Mouse (Mus musculus): ENCODE measurements around the gene Stard7.
"Not testable (repeated sequence)": the region's sequence is repeated elsewhere in the genome, so short reads cannot be mapped to it uniquely, and the experiment has no call there.

Gene Stard7

DNA sequence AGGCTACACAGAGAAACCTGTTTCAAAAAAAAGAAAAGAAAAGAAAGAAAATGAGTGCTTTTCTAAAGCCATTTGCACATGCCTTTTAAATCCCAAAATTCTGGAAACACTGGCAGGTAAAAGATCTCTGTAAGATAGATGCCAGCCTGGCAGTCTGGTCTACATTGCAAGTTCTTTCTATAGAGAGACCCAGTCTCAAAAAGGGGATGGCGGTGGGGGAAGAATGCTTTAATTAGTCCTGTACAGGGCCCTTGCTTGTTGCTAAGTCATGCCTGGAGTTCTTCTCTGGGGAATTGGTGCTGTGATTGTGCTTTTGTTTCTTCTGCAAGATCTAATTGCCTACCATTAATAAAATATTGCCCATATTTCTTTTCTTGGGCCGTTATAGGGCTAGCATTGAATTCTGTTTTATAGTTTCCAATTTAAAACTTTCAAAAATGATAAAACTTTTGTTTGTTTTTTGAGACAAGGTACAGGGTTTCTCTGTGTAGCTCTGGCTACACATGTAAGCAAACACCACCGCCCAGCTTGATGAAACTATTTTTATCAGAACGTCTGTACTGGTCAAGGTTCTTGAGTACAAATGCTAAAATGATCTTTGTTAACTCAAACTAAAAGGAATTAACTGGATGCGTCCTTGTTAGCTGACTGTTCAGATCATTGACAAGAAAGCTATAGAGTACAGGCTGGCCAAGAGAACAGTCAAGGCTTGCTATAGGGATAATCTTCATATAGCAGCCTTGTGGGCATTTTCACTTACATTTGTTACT is 5.7 kb downstream of the Stard7 start:
- DNase-seq = no peak

DNA sequence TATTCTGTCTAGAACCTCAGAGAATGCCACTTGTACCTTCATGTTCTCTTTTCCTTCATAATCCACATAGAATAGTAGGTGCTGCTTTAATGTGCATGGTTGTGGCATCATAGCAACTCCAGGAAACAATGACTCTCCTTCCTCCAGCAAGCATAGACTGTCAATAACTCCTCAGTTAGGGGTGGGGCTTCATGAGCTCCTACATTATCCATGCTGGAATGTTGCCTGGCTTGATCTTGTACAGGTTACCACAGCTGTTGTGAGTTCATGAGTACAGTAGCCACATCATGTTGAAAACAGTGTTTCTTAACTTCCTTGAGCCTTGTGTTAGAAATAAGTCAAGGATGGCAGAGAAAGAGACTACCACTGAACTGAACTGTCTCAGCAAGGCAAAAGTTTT is 8.1 kb downstream of the Stard7 start:
- no peak for DNase-seq

DNA sequence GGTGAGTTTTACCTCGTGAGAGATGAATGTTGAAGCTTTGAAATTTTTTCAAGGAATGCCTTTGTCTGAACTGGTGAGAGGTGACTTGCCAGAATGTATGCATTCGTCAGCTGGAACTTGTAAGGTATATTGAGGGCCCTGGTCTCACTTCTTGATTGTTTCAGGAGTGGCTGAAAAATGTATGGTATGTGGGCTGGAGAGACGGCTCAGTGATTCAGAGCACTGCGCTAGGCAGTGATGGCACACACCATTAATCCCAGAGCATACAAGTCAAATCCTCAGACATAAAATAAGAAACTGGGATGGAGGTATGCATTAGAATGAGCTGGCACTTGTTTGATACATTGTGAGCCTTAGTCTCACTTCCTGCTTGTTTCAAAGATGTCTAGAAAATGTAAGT is 22.2 kb downstream of the Stard7 start:
- no peak for DNase-seq

DNA sequence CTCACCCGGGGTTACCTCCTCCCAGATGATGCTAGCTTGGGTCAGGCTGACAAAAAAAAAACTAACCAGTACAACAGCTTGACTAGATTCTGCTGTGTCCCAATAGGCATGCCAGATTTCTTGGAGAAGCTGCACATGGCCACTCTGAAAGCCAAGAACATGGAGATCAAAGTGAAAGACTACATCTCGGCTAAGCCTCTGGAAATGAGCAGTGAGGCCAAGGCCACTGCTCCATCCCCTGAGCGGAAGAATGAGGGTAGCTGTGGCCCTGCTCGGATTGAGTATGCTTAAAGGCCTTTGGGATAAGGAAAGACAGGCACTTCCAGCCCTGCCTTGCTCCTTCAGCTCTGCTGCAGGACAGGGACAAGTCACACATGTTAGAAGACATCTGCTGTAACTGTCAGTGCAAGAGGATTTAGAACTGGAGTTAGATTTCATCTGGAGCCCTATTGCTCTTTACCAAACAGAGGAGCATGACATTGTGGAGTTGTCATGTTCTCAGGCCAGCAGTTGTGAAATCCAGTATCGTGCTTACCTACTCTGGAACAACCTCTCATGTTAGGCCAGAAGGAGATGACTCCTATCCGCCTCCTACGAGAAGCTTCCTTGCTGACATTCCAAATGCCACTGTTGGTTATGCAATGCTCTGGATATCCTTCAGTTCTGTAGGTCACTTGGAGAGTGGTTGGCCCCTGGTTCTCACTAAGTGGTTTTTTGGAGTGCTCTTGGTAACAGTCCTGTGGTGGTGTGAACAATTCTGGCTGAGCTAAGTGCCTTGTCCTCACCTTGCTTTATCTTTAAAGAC is 27.2 kb downstream of the Stard7 start:
- no peak for DNase-seq

DNA sequence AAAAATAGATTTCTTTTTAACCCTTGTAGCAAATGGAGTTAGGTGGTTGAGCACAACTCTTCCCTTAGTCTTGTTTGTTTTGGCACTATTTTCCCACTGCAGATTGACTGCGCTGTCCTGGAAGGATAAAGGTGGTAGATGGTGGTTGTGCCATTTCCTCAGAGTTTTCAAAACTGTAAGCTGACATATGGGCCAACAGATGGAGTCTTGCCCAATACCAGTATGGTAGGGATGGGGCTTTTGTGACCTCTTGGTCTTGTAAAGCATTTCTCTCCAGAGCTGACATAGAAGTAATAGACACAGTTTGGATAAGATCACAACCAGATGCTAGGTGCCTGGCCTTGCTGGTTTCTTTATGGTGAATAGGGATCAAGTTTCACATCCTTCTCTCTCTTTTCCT is 28.0 kb downstream of the Stard7 start:
- DNase-seq = no peak

DNA sequence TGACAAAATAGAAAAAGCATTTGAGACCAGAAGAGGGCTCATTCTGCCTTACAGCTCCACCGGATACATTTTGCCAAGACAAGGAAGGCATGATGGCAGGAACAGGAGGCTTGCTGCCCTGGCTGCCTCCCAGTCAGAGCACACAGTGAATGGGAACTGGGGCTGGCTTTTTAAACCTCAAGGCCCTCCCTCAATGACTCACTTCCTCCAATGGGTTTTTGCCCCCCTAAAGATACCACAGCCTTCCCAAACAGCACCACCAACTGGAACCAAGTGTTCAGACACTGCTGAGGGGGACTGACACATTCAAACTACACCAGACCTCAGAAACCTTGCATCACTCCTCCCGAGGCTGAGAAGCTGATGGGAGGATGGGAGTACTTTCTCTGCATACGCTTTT is 30.7 kb downstream of the Stard7 start:
- no peak for DNase-seq

DNA sequence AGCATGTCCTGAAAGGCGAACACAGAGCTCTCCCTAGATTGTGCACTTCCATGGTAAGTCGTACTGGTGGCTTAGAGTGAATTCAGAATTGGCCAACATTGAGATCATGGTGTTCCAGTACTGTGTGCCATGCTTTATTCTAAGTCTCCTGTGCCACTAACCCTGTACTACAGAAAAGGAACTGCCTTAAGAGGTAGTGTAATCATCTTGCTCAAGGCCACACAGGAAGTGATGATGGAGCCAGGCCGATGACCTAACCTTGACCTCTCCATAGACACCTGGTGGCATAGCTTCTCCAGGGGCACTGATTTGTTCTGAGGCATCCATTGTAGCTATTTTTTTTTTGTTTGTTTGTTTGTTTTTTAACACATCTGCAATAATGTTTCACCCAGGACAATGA is 31.9 kb downstream of the Stard7 start:
- no peak for DNase-seq

DNA sequence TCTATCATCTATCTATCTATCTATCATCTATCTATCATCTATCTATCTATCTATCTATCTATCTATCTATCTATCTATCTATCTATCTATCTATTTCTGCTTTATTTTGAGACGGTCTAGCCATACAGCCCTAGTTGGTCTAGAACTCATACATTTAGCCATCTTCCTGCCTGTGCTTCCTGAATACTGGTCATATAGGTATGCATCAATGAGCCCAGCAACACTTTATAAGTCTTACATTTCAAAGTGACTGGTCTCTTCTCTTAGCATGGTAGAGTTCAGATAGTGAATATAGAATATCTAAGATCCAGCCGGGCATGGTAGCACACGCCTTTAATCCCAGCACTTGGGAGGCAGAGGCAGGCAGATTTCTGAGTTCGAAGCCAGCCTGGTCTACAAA is 34.2 kb downstream of the Stard7 start:
- DNase-seq = not testable (repeated sequence)

DNA sequence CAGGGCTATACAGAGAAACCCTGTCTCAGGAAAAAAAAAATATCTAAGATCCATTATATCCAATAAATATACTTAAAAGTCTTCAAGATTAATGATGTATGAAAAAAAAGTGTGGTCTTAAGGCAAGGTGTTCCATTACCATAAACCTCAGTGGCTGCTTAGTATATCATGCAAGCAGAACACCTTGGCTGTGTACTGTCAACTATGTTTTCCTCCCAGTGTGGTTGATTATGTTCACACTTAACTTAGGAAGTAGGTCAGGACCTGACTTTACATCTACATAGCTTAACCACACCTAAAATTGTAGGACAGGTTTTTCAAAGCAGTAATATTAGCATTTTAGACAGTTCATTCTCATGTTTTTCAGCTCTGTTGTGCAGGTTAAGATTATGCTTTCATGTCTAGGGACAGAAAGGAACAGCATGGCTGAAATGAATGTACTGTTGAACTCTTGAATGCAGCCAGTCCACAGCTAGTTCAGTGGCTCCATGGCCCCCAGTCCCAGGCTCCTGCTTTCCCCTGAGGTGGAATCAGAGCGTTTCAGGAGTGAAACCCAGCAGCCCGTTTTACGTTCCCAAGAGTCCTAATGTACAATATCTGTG is 34.7 kb downstream of the Stard7 start:
- no peak for DNase-seq

DNA sequence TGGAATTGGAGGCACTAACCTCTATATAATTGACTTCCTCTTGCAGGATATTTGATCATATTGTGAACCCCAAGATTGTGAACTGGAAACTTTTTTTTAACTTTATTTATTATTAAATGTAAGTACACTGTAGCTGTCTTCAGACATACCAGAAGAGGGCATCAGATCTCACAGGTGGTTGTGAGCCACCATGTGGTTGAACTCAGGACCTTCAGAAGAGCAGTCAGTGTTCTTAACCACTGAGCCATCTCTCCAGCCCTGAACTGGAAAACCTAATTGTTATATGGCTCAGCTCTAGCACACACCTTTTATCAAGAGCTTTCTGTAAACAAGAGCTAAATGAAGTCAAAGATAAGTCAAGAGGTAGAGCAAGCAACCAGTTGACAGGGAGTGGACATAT is 36.1 kb downstream of the Stard7 start:
- DNase-seq = no peak

DNA sequence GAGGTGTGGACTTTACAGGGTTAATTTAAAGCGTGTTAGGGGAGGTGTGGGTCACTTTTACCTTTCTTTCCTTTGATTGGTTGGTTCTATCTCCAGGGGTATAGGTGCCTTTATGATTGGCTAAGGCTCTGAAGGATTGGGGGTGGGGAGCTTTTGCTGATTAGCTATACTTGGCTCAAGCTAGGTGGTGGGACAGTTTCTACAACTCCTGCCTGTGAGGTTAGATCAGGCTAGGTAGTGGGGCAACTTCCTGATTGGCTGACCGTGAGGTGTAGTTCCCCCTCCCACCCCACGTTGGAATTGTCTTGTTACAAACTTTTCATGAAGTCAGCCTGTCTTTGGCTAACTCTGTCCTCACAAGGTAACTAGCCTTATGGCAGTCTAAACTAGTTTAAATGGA is 37.2 kb downstream of the Stard7 start:
- DNase-seq = no peak

DNA sequence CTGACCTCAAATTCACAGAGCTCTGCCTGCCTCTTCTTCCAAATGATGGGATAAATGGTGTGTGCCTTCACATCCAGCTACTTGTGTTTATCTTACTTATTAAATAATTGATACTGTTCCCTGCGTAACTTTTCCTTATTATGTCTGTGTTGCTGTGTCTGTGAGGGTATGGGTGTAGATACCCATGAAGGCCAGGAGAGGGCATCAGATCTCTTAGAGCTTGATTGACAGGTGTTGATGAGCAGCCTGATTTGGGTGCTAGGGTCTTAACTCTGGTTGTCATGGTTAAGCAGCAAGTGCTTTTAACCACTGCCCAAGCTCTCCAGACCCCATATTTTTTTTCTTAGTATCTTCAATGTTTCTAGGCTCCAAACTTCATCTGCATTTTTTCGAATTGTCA is 38.6 kb downstream of the Stard7 start:
- no peak for DNase-seq

DNA sequence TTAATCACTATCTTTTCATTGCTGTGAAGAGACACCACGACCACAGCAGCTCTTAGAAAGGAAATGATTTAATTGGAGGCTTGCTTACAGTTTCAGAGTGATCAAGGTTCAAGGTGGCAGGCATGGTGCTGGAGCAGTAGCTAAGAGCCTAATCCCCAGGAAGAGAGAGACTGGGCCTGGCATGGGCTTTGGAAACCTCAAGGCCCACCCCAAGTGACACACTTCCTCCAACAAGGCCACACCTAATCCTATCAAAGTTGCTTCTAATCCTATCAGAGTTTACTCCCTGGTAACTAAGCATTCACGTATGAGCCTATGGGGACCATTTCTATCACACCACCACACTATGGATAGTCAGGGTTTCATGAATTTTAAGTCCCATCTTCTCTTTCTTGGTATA is 40.2 kb downstream of the Stard7 start:
- no peak for DNase-seq

DNA sequence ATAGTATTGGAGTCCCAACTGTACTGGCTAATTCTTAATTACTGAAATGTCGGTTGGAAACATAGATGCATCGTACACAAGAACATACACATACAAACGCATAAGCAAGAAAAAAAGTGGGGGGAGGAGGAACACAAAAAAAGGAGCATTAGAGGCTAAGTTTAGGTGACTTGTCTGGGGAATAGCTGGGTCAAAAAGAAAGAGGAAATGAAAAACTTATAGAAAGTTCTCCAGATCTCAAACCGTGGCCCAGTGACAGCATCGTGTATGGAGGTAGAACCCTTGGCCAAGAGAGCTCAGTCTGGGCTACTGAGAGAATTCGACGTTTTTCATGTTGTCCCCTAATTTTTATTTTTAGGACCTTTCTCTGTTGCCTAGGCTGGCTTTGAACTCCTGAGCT is 40.7 kb downstream of the Stard7 start:
- no peak for DNase-seq

DNA sequence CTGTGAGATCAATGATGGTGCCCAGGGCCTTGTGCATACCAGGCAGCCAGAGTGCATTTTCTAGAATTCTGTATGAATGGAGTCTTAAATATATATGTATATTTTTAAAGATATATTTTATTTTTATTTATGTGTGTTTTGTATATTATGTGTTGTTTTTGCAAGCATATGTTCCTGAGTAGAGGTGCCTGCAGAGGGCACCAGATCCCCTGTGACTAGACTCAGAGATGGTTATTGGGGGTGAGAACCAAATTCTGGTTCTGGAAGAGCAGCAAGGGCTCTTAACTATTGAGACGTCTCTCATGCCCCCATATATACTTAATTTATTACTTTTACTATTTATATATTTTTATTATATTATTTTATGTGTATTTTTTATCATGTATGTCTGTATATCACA is 41.2 kb downstream of the Stard7 start:
- DNase-seq = no peak

DNA sequence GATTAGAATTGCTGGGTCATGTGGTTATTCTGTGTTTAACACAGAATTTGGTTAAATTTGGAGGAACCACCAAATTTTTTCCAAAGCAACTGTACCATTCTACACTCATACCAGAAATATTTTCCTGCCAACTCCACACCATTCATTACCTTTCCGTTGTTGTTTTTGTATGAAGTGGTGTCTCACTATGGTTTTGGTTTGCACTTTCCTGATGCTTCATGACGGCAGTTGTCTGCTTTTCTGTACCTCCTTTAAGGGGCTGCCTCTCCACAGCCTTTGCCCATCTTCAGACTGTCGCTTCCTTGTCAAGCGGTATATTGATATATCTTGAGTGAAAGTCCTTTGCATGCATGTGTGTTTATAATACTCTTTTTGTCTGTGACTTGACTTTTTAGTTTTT is 42.8 kb downstream of the Stard7 start:
- no peak for DNase-seq

DNA sequence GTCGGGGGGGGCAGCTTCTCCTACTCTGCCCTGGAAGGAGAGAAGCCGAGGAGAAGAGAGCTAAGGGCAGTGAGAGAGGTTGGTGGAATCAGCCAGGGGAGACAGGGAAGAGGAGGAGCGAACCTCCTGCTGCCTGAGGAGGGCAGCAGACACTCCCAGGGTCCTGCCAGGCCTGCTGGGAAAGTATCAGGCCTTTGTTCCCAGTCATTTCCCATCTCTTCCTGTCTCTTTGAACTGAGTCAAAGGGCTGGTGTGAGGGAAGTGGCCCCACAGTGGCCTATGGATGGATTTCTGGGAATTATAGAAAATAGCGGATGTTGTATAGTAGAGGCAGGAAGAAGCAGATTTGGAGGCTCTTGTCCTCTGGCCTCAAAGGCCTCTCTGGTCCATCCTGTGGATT is 43.9 kb downstream of the Stard7 start:
- DNase-seq = no peak

DNA sequence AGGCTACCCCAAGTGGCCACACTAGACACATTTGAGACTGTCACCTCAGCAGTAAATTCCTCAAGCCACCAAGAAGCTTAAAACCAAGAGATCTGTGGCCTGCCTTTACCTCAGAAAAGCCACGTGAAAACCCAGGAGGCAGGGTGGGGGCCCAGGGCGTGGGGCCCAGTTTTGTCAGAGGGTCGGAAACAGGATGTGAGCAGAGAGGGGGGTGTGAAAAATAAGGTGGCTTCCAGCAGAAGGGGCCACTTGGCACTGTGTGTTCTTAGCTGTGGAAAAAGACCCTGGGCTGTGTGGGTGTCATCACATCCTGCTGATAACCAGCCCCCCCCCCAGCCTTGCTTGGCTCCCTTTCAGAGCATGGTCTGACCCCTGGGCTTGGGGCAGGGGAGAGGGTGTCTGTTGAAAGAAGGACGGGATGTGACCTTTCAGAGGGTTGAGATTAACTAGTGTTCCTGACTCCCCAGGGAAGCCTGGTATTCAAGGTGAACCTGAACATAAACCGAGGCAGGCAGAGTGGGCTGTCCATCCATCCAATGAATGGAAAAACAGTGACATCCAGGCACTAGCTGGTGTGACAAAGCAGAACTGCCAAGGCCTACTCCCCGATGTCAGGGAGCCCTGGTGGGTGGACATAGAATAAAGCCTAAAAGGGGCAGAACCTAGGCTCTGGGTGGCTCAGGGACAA is 44.6 kb downstream of the Stard7 start:
- no peak for DNase-seq

DNA sequence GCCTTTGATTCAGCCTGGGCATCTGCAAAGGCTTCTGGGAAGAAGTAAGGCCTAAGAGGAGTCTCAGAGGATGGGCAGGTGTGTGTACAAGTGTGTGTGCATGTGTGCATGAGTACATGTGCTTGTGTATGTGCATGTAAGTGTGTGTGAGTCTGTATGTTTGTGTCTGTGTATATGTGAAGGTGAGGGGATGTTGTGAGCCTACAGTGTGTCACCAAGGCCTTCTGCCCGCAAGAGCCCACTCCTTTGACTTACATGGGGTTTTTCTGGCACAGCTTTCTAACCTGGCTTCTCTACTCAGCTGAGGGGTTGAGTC is 45.1 kb downstream of the Stard7 start:
- DNase-seq = no peak

DNA sequence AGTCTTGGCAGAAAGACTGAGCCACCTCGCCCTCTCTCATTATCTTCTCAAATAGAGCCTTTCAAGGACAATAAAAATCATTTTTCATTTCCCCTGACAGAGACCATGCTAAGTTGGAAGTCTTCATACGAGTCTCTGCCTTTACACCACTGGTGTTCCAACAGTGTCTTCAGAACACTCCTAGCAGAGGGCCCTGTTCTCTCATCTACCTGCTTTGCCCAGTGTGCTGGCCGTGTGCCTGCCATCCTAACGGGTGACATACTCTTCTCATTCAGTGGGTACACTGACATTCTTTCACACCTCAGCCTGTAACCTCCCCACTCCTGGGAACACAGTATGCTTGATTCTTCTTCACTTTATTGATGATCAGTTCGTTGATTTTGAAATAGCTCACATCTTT is 46.4 kb downstream of the Stard7 start:
- no peak for DNase-seq

DNA sequence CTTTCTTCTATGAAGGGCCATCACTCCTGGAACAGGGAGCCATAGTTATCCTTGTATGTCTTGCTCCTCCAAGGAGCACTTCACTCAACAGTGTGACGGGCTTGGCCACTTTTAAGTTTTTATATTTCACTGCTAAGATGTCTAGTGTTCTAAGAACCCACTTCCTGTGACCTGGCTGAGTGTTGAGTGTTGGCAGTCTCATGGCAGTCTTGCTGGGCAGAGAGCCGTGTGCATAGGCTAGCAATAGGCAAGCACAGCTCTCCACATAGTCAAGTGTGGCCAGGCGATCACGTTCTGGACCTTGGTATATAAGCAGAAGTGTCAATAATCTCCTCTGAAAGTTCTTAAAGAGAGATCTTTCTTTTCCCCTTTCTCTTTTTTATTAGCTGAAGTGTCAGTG is 48.1 kb downstream of the Stard7 start:
- no peak for DNase-seq

DNA sequence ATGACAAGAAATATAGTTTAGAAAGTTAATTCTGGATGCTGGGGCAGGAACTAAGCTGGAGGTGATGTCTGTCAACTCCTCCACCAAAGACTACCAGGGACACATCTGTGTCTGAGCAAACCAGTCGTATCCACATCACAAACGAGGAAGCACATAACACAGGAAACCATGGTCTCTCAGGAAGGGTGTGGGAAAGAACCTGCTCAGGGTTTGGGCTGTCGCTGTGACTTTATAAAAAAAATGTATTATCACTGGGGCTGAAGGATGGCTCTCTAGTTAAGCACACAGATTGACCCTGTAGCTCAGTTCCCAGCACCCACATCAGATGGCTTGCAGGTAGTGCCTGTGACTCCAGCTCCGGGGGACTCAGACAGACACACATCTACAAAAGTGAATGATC is 49.1 kb downstream of the Stard7 start:
- DNase-seq = no peak

DNA sequence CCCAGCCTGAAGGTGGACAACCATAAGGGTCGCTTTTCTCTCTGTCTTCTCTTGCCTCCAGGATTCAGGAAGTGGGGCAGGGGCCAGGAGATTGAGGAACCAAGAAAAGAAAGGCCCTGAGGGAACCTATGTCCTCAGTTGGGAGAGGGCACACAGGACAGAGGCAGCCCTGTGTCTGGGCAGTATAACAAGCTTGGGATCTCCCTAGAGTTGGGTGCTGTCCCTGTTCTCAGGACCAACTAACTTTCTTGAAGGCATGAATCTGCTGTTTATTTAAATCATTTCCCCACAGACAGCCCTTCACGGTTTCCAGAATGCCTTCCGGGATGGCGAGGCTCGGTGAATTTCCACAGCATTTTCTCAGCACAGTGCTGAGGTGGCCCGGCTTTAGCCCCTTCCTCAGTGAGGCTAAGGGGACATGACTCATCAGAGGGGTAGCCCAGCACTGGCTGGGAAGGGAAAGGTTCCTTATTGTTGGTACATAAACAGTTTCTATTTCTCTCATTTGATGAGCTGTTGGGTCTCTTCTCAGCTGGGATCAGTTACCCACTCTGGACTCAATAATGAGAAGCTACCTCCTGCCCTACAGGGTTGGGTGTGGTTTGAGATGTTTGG is 52.8 kb downstream of the Stard7 start:
- no peak for DNase-seq
